Mouse (Mus musculus): ENCODE results near the gene Thrb. TPM values are rescaled to one million over a fixed set of nuclear protein-coding genes. Genes with fewer than 3 reads are reported as not detected.

Thrb gene
- polyA plus RNA-seq, 1 experiment from 2014 or later = 1.0 TPM

GRCm38 (mm10) chr14:17862651-17863050 lies 202.6 kb downstream of the Thrb start:
- ATAC-seq (replicated peaks; ENCODE audit: insufficient number of reproducible peaks, low FRiP score, low TSS enrichment, low read depth) = no peak
- no peak overlapping the region for H3K27ac ChIP-seq (replicated peaks; ENCODE audit: low read depth, low read length)
- no peak overlapping the region for H3K9ac ChIP-seq (replicated peaks; ENCODE audit: low read length)
- no peaks in the 10 kb centered on the region for H3K27me3 ChIP-seq (ENCODE audit: control insufficient read depth, insufficient read depth, low read length)
- no peaks in the 10 kb centered on the region for H3K36me3 ChIP-seq (replicated peaks; ENCODE audit: control insufficient read depth, insufficient read depth, low read depth, low read length)
- no peak for DNase-seq (ENCODE audit: low spot score)
- no peaks in the 10 kb centered on the region for H3K9me3 ChIP-seq (replicated peaks; ENCODE audit: control insufficient read depth, low read length)
- H3K4me2 ChIP-seq (ENCODE audit: low read depth, low read length) = no peak overlapping the region
- no peak overlapping the region for H3K4me3 ChIP-seq (ENCODE audit: low read depth, low read length)
- H3K4me1 ChIP-seq (ENCODE audit: control insufficient read depth, insufficient read depth, low read length) = no peaks in the 10 kb centered on the region
- 80% methylated on average over 2 of the region's 3 CpGs for WGBS

GRCm38 (mm10) chr14:17863701-17864320 lies 203.8 kb downstream of the Thrb start:
- Histone ChIP-seq H3K9me3 (replicated peaks; ENCODE audit: control insufficient read depth, low read length) (no peaks in the 10 kb centered on the region), H3K36me3 (replicated peaks; ENCODE audit: control insufficient read depth, insufficient read depth, low read depth, low read length) (no peaks in the 10 kb centered on the region), H3K9ac (replicated peaks; ENCODE audit: low read length) (no peak overlapping the region), H3K4me3 (ENCODE audit: low read depth, low read length) (no peak overlapping the region), H3K4me1 (ENCODE audit: control insufficient read depth, insufficient read depth, low read length) (no peaks in the 10 kb centered on the region), H3K27ac (replicated peaks; ENCODE audit: low read depth, low read length) (no peak overlapping the region), H3K4me2 (ENCODE audit: low read depth, low read length) (no peak overlapping the region), H3K27me3 (ENCODE audit: control insufficient read depth, insufficient read depth, low read length) (no peaks in the 10 kb centered on the region)
- ATAC-seq (replicated peaks; ENCODE audit: insufficient number of reproducible peaks, low FRiP score, low TSS enrichment, low read depth) (no peak), DNase-seq (ENCODE audit: low spot score) (no peak)
- WGBS = 74% methylated on average over 6 of the region's 6 CpGs

DNA sequence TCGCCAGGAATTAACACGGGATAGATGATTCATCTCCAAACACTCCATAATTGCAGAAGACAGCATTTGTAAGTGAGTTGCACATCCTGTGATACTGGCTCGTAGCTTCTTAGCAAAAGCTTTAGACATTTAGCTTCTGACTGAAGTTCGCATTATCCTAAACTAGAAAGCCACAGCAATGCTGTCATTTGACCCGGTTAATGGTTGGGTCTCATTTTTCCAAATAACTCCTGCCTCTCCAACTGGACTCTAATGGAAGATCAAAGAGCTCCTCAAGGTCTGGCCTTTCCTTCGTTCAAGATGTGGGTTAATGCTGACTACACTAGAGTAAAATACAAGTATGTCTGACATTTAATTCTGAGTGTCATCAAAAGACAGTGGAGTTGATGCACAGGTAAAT lies 208.3 kb downstream of the Thrb start:
- Histone ChIP-seq H3K9ac (replicated peaks; ENCODE audit: low read length) (no peak overlapping the region), H3K9me3 (replicated peaks; ENCODE audit: control insufficient read depth, low read length) (no peaks in the 10 kb centered on the region), H3K36me3 (replicated peaks; ENCODE audit: control insufficient read depth, insufficient read depth, low read depth, low read length) (no peaks in the 10 kb centered on the region), H3K4me1 (ENCODE audit: control insufficient read depth, insufficient read depth, low read length) (no peaks in the 10 kb centered on the region), H3K4me3 (ENCODE audit: low read depth, low read length) (no peak overlapping the region), H3K27ac (replicated peaks; ENCODE audit: low read depth, low read length) (no peak overlapping the region), H3K4me2 (ENCODE audit: low read depth, low read length) (no peak overlapping the region), H3K27me3 (ENCODE audit: control insufficient read depth, insufficient read depth, low read length) (no peaks in the 10 kb centered on the region)
- 70% methylated on average over 6 of the region's 6 CpGs for WGBS
- ATAC-seq (replicated peaks; ENCODE audit: insufficient number of reproducible peaks, low FRiP score, low TSS enrichment, low read depth) (no peak), DNase-seq (ENCODE audit: low spot score) (no peak)

- no peaks in the 10 kb centered on the region for H3K9me3 ChIP-seq (replicated peaks; ENCODE audit: control insufficient read depth, low read length)
- no peak overlapping the region for H3K4me3 ChIP-seq (ENCODE audit: low read depth, low read length)
- H3K4me2 ChIP-seq (ENCODE audit: low read depth, low read length) = no peak overlapping the region
- no peaks in the 10 kb centered on the region for H3K4me1 ChIP-seq (ENCODE audit: control insufficient read depth, insufficient read depth, low read length)
- ATAC-seq (replicated peaks; ENCODE audit: insufficient number of reproducible peaks, low FRiP score, low TSS enrichment, low read depth) = no peak
- no peak for DNase-seq (ENCODE audit: low spot score)
- 57% methylated on average over 2 of the region's 2 CpGs for WGBS
- H3K27me3 ChIP-seq (ENCODE audit: control insufficient read depth, insufficient read depth, low read length) = no peaks in the 10 kb centered on the region
- no peak overlapping the region for H3K27ac ChIP-seq (replicated peaks; ENCODE audit: low read depth, low read length)
- no peak overlapping the region for H3K9ac ChIP-seq (replicated peaks; ENCODE audit: low read length)
- no peaks in the 10 kb centered on the region for H3K36me3 ChIP-seq (replicated peaks; ENCODE audit: control insufficient read depth, insufficient read depth, low read depth, low read length)
These were observed 215.9 kb downstream of the Thrb start for GRCm38 (mm10) chr14:17875946-17876345.

DNA sequence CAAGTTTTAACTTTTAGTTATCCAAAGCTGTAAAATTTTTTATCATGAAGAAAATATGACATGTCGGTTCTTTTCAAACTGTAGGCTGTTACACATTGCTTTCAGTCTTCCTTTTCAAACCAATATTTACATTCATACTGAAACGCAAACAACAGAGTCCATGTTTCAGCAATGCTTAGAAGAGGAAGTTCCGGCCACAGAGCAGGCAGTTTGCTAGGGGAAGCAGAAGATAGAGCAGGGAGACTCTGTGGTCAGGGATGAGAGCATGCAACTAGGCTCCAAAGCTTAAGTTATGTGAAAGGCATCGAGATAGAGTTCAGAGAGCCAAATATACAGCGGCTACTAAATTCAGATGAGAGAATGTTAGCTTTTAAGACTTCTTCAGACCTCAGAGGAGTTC lies 219.4 kb downstream of the Thrb start:
- Histone ChIP-seq H3K27ac (replicated peaks; ENCODE audit: low read depth, low read length) (no peak overlapping the region), H3K27me3 (ENCODE audit: control insufficient read depth, insufficient read depth, low read length) (no peaks in the 10 kb centered on the region), H3K4me1 (ENCODE audit: control insufficient read depth, insufficient read depth, low read length) (no peaks in the 10 kb centered on the region), H3K9ac (replicated peaks; ENCODE audit: low read length) (no peak overlapping the region), H3K4me2 (ENCODE audit: low read depth, low read length) (no peak overlapping the region), H3K36me3 (replicated peaks; ENCODE audit: control insufficient read depth, insufficient read depth, low read depth, low read length) (no peaks in the 10 kb centered on the region), H3K9me3 (replicated peaks; ENCODE audit: control insufficient read depth, low read length) (no peaks in the 10 kb centered on the region), H3K4me3 (ENCODE audit: low read depth, low read length) (no peak overlapping the region)
- DNase-seq (ENCODE audit: low spot score) (no peak), ATAC-seq (replicated peaks; ENCODE audit: insufficient number of reproducible peaks, low FRiP score, low TSS enrichment, low read depth) (no peak)
- WGBS = 93% methylated on average over 5 of the region's 5 CpGs

DNA sequence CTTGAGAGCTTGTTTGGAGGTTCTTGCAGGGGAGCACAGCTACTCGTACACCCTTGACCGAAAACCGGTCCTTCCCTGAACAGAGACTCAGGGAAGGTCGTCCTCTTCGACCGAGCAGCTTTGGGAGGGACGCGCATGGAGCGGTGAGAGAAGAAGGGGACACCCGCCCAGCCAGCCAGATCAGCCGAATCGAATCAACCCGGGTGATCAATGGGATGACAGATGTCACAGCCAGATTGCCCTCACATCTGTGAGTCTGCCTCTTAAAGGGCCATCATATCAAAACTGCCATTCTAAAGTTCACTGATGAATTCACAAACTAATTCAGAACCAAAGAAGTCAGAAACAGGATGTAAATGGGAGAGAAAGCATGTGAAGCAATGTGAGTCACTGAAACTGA lies 224.8 kb downstream of the Thrb start:
- no peaks in the 10 kb centered on the region for H3K4me1 ChIP-seq (ENCODE audit: control insufficient read depth, insufficient read depth, low read length)
- no peaks in the 10 kb centered on the region for H3K27me3 ChIP-seq (ENCODE audit: control insufficient read depth, insufficient read depth, low read length)
- no peaks in the 10 kb centered on the region for H3K9me3 ChIP-seq (replicated peaks; ENCODE audit: control insufficient read depth, low read length)
- no peak for ATAC-seq (replicated peaks; ENCODE audit: insufficient number of reproducible peaks, low FRiP score, low TSS enrichment, low read depth)
- H3K9ac ChIP-seq (replicated peaks; ENCODE audit: low read length) = no peak overlapping the region
- no peak overlapping the region for H3K4me3 ChIP-seq (ENCODE audit: low read depth, low read length)
- H3K36me3 ChIP-seq (replicated peaks; ENCODE audit: control insufficient read depth, insufficient read depth, low read depth, low read length) = no peaks in the 10 kb centered on the region
- no peak overlapping the region for H3K27ac ChIP-seq (replicated peaks; ENCODE audit: low read depth, low read length)
- DNase-seq (ENCODE audit: low spot score) = no peak
- H3K4me2 ChIP-seq (ENCODE audit: low read depth, low read length) = no peak overlapping the region
- 82% methylated on average over 13 of the region's 13 CpGs for WGBS

DNA sequence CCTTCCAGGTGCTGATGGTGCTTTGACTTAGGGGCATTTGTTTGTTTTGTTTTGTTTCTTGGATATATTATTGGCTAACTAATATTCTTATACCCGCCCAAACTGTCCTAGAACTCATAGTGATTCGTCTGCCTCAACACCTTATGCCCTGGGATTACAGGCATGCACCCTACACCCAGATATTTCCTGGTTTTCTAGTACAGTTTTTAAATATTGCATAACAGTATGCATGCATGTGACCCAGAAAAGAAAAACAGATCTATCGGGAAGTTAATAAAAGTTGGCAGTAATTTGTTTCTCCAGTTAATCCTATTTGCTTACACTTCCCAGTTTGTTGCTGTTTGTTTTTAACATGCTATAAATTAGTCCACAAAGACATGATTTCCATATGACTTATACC lies 225.3 kb downstream of the Thrb start:
- Histone ChIP-seq H3K27me3 (ENCODE audit: control insufficient read depth, insufficient read depth, low read length) (no peaks in the 10 kb centered on the region), H3K4me2 (ENCODE audit: low read depth, low read length) (no peak overlapping the region), H3K4me3 (ENCODE audit: low read depth, low read length) (no peak overlapping the region), H3K36me3 (replicated peaks; ENCODE audit: control insufficient read depth, insufficient read depth, low read depth, low read length) (no peaks in the 10 kb centered on the region), H3K9ac (replicated peaks; ENCODE audit: low read length) (no peak overlapping the region), H3K27ac (replicated peaks; ENCODE audit: low read depth, low read length) (no peak overlapping the region), H3K9me3 (replicated peaks; ENCODE audit: control insufficient read depth, low read length) (no peaks in the 10 kb centered on the region), H3K4me1 (ENCODE audit: control insufficient read depth, insufficient read depth, low read length) (no peaks in the 10 kb centered on the region)
- 86% methylated on average over 3 of the region's 3 CpGs for WGBS
- ATAC-seq (replicated peaks; ENCODE audit: insufficient number of reproducible peaks, low FRiP score, low TSS enrichment, low read depth) = no peak
- DNase-seq (ENCODE audit: low spot score) = no peak

GRCm38 (mm10) chr14:17894791-17895190 lies 234.7 kb downstream of the Thrb start:
- ATAC-seq (replicated peaks; ENCODE audit: insufficient number of reproducible peaks, low FRiP score, low TSS enrichment, low read depth) (no peak), DNase-seq (ENCODE audit: low spot score) (no peak)
- no peaks in the 10 kb centered on the region for H3K9me3 ChIP-seq (replicated peaks; ENCODE audit: control insufficient read depth, low read length)
- no peaks in the 10 kb centered on the region for H3K27me3 ChIP-seq (ENCODE audit: control insufficient read depth, insufficient read depth, low read length)
- H3K36me3 ChIP-seq (replicated peaks; ENCODE audit: control insufficient read depth, insufficient read depth, low read depth, low read length) = no peaks in the 10 kb centered on the region
- no peaks in the 10 kb centered on the region for H3K4me1 ChIP-seq (ENCODE audit: control insufficient read depth, insufficient read depth, low read length)
- H3K4me2 ChIP-seq (ENCODE audit: low read depth, low read length) = no peak overlapping the region
- H3K27ac ChIP-seq (replicated peaks; ENCODE audit: low read depth, low read length) = no peak overlapping the region
- H3K9ac ChIP-seq (replicated peaks; ENCODE audit: low read length) = no peak overlapping the region
- 79% methylated on average over 1 of the region's 1 CpGs for WGBS
- H3K4me3 ChIP-seq (ENCODE audit: low read depth, low read length) = no peak overlapping the region
